ENCODE assay signal across 9 mouse cellular contexts in genomic region chr5:143470421-143471164, GRCm38 (mm10). TPM values are rescaled to one million over a fixed set of nuclear protein-coding genes. Genes with fewer than 3 reads are reported as not detected.
DNase-seq lines count a peak whose midpoint lies in the region; ATAC-seq lines count a peak whose summit lies in the region.
"Had no signal": no experiment of that assay in that cellular context is flagged by ENCODE, and none has a peak within 500 bp of the region (broad histone marks: within the 10 kb centered on the region; RNA-seq: fewer than 3 reads in every experiment).

No protein-coding gene starts in this region.

- H3K4me2 ChIP-seq in forebrain, embryonic 11.5 days (ENCODE audit: low read depth, low read length, severe bottlenecking) = no peak overlapping the region
- no peak overlapping the region for H3K4me2 ChIP-seq in forebrain, embryonic 16.5 days (ENCODE audit: low read length)
- H3K4me2 ChIP-seq in intestine, embryonic 16.5 days (ENCODE audit: low read depth, low read length) = no peak overlapping the region

- no peaks in the 10 kb centered on the region for H3K4me1 ChIP-seq in forebrain, embryonic 11.5 days (replicated peaks; ENCODE audit: control insufficient read depth, insufficient read depth, low read length)
- H3K4me1 ChIP-seq in forebrain, embryonic 16.5 days (replicated peaks; ENCODE audit: control insufficient read depth, insufficient read depth, low read length) = peaks cover 4% of the 10 kb centered on the region
- H3K4me1 ChIP-seq in intestine, embryonic 16.5 days (ENCODE audit: control insufficient read depth, insufficient read depth, low read length) = 0 out of 2 replicates have a peak, but pooled peaks cover 7% of the 10 kb centered on the region

- no peaks in the 10 kb centered on the region for H3K27me3 ChIP-seq in forebrain, embryonic 11.5 days (ENCODE audit: control insufficient read depth, insufficient read depth, low read length)
- H3K27me3 ChIP-seq in forebrain, embryonic 16.5 days (replicated peaks; ENCODE audit: control insufficient read depth, insufficient read depth, low read length) = no peaks in the 10 kb centered on the region
- no peaks in the 10 kb centered on the region for H3K27me3 ChIP-seq in intestine, embryonic 16.5 days (replicated peaks; ENCODE audit: control insufficient read depth, insufficient read depth, low read length)

- no peak overlapping the region for H3K4me3 ChIP-seq in forebrain, embryonic 11.5 days (ENCODE audit: low read depth, low read length)
- H3K4me3 ChIP-seq in forebrain, embryonic 16.5 days (replicated peaks; ENCODE audit: low read length) = no peak overlapping the region
- H3K4me3 ChIP-seq in intestine, embryonic 16.5 days (ENCODE audit: low read length) = no peak overlapping the region
- H3K4me3 ChIP-seq: erythroblast, embryonic 14.5 days had no signal

- no peaks in the 10 kb centered on the region for H3K9me3 ChIP-seq in forebrain, embryonic 11.5 days (ENCODE audit: control insufficient read depth, low read length)
- no peaks in the 10 kb centered on the region for H3K9me3 ChIP-seq in forebrain, embryonic 16.5 days (ENCODE audit: control insufficient read depth, low read length)
- no peaks in the 10 kb centered on the region for H3K9me3 ChIP-seq in intestine, embryonic 16.5 days (ENCODE audit: control insufficient read depth, low read length)

- peak; percentile 46 for DNase-seq in forebrain, embryonic 11.5 days (ENCODE audit: low spot score)
- DNase-seq in right cerebral cortex, postnatal 14 days = peak; percentile 38
- no peak for DNase-seq in right cerebral cortex, postnatal 25 days
- peak; percentile 32 for DNase-seq in gastrocnemius, postnatal 10 days
- peak; percentile 54 for DNase-seq in lung, postnatal 25 days (ENCODE audit: low spot score)
- no peak for DNase-seq in thymus, postnatal 14 days

- no peak overlapping the region for H3K9ac ChIP-seq in forebrain, embryonic 11.5 days (ENCODE audit: low read length)
- no peak overlapping the region for H3K9ac ChIP-seq in forebrain, embryonic 16.5 days (replicated peaks; ENCODE audit: low read depth, low read length)
- no peak overlapping the region for H3K9ac ChIP-seq in intestine, embryonic 16.5 days (ENCODE audit: low read depth, low read length)

- WGBS in forebrain, embryonic 11.5 days = 90% methylated on average over 15 of the region's 15 CpGs
- WGBS in forebrain, embryonic 16.5 days = 71% methylated on average over 15 of the region's 15 CpGs
- WGBS in intestine, embryonic 16.5 days = 63% methylated on average over 15 of the region's 15 CpGs

- no peak overlapping the region for H3K27ac ChIP-seq in forebrain, embryonic 11.5 days (ENCODE audit: low read depth, low read length)
- H3K27ac ChIP-seq in forebrain, embryonic 16.5 days (ENCODE audit: low read length) = no peak overlapping the region
- no peak overlapping the region for H3K27ac ChIP-seq in intestine, embryonic 16.5 days (ENCODE audit: low read length)

- no peak for ATAC-seq in forebrain, embryonic 11.5 days (replicated peaks; ENCODE audit: low FRiP score)
- no peak for ATAC-seq in forebrain, embryonic 16.5 days
- 0 out of 2 replicates have a peak, but pooled peaks have one; percentile 41 for ATAC-seq in intestine, embryonic 16.5 days

- H3K36me3 ChIP-seq in forebrain, embryonic 11.5 days (ENCODE audit: control insufficient read depth, insufficient read depth, low read length) = peaks cover 5% of the 10 kb centered on the region; the same call in 1 of the 2 replicates
- peaks cover 16% of the 10 kb centered on the region for H3K36me3 ChIP-seq in forebrain, embryonic 16.5 days (ENCODE audit: control insufficient read depth, insufficient read depth)
- H3K36me3 ChIP-seq in intestine, embryonic 16.5 days (ENCODE audit: control insufficient read depth, insufficient read depth, low read length) = peaks cover 14% of the 10 kb centered on the region

RNA-seq across cellular contexts. Expression of gene Daglb, which starts 6.2 kb away (rescaled TPM):
- polyA plus RNA-seq in forebrain, embryonic 11.5 days (2014; fragmentation: Nextera tagmentation; extraction: Ambion mirVana) = 12.5 and 13.8 TPM in 2 replicates
- polyA plus RNA-seq in forebrain, embryonic 16.5 days (2015; fragmentation: Nextera tagmentation; extraction: Ambion mirVana) = 16.6 and 17.7 TPM in 2 replicates
- total RNA-seq in gastrocnemius, postnatal 10 days (2021) = 1 to 10 TPM; 4.2 to 5.7 TPM
- polyA plus RNA-seq in intestine, embryonic 16.5 days (2015; fragmentation: Nextera tagmentation; extraction: Ambion mirVana) = 16.2 and 18.5 TPM in 2 replicates

RNA-seq across cellular contexts. Expression of gene Rac1, which starts 57.2 kb away (rescaled TPM):
- polyA plus RNA-seq in forebrain, embryonic 11.5 days (2014; fragmentation: Nextera tagmentation; extraction: Ambion mirVana) = 464 and 491 TPM in 2 replicates
- 385 and 445 TPM in 2 replicates for polyA plus RNA-seq in forebrain, embryonic 16.5 days (2015; fragmentation: Nextera tagmentation; extraction: Ambion mirVana)
- total RNA-seq in gastrocnemius, postnatal 10 days (2021) = 100 to 1,000 TPM; 237 to 250 TPM
- 52.6 and 307 TPM in 2 replicates for polyA plus RNA-seq in intestine, embryonic 16.5 days (2015; fragmentation: Nextera tagmentation; extraction: Ambion mirVana)

Comparison
In these comparisons a context has a peak if more than half of its experiments do, and no peak if none do; other contexts are left out.
1. DNase-seq: peak in forebrain, embryonic 11.5 days (single experiment), right cerebral cortex, postnatal 14 days (single experiment), gastrocnemius, postnatal 10 days (single experiment) and lung, postnatal 25 days (single experiment); none in right cerebral cortex, postnatal 25 days (single experiment) and thymus, postnatal 14 days (single experiment).